Mouse (Mus musculus): ENCODE measurements around the gene Ddn.
"Not testable (repeated sequence)": the region's sequence is repeated elsewhere in the genome, so short reads cannot be mapped to it uniquely, and the experiment has no call there.

Gene Ddn

GRCm38 (mm10) chr15:98830736-98831683 lies 21.7 kb upstream of the Ddn start, which contains the start of gene Prkag1:
TSS of gene Prkag1 (minus strand) at chr15:98831521.
- DNase-seq, result peak; percentile 98

DNA sequence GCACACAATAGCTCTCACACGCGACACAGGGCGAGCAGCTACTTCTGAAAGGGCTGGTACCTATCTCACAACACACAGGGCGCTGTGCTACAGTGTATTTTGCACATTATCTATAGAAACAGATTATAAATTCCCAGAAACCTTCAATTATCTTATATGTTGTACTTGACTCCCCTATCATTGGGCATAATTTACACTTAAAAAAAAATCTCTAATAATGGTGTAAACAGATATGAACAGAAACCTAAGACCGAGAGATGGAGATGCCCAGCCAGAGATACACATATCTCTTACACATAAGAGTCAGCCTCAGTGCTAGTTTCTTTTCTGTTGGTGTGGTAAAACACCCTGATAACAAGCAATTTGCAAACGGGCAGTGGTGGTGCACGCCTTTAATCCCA lies 18.3 kb upstream of the Ddn start:
- DNase-seq, result no peak

DNA sequence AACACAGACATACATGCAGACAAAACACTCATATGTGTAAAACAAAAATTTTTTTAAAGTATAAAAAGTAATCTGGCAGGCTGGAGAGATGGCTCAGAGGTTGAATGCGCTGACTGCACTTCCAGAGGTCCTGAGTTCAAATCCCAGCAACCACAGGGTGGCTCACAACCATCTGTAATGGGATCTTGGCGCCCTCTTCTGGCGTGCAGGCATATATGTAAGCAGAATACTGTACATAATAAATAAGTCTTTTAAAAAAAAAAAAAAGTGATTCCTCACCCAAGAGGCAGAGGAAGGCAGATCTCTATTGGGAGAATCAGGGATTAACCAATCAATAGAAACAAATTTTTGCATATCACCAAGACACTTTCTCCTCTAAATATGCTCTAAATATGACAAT lies 14.1 kb upstream of the Ddn start:
- peak; percentile 38 for DNase-seq

DNA sequence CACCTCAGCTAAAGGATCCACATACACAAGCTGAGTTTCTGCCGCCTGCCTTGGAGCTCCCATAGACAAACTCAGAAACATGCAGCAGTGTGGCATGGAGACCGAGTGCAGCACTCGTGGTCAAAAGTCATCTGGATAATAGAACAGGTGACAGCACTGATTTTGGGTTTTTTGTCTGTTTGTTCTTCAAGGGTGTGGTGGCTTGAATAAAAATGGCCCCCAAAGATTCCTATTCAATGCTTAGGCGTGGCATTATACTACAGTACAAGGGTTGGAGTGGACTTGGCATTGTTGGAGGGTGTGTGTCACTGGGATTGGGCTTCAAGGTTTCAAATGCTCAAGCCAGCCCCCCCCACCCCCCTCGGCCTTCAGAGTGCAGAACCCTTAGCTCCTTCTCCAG lies 12.9 kb upstream of the Ddn start:
- DNase-seq, result no peak

GRCm38 (mm10) chr15:98821403-98821802 lies 12.1 kb upstream of the Ddn start:
- no peak for DNase-seq

DNA sequence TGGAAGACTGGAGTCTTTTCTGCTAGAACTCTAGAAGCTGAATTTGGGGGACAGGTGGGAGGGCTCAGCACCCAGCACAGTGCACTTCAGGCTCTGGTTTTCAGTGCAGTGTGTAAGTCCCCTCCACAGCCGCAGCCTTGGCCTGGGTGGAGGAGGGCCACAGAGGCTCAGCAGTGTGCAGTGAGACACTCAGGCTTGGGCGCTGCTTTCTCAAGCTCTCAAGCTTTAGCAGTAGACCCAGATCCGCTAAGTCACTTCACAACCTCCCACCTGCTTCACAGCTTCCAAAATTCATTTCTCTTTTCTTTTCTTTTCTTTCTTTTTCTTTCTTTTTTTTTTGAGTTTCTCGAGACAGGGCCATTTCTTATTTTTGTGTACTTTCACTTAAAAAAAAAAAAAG lies 11.6 kb upstream of the Ddn start:
- no peak for DNase-seq

- no peak for DNase-seq
Measured at GRCm38 (mm10) chr15:98818171-98818570, 8.9 kb upstream of the Ddn start.

GRCm38 (mm10) chr15:98812741-98813424 lies 3.6 kb upstream of the Ddn start:
- DNase-seq, result no peak

DNA sequence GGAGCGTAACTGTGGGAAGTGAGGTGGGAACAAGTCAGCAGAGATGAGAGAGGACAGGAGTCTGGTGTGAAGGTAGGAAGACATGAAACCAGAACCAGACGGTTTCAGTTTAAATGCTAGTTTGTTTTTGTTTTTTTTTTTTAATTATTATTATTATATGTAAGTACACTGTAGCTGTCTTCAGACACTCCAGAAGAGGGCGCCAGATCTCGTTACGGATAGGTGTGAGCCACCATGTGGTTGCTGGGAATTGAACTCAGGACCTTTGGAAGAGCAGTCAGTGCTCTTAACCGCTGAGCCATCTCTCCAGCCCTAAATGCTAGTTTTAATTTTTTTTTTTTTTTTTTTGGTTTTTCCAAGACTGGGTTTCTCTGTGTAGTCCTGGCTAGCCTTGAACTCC lies 922 bp upstream of the Ddn start:
- not testable (repeated sequence) for DNase-seq

GRCm38 (mm10) chr15:98808651-98809134 lies 597 bp downstream of the Ddn start:
- no peak for DNase-seq

GRCm38 (mm10) chr15:98807895-98808650 lies 1.2 kb downstream of the Ddn start:
- DNase-seq, result peak; percentile 60

GRCm38 (mm10) chr15:98806809-98807770 lies 2.2 kb downstream of the Ddn start:
- DNase-seq, result peak; percentile 54

GRCm38 (mm10) chr15:98806071-98806808 lies 3.0 kb downstream of the Ddn start:
- no peak for DNase-seq

- DNase-seq, result peak; percentile 88
Measured at GRCm38 (mm10) chr15:98805324-98806040, 3.8 kb downstream of the Ddn start.

GRCm38 (mm10) chr15:98804054-98804453 lies 5.2 kb downstream of the Ddn start:
- peak; percentile 90 for DNase-seq

- no peak for DNase-seq
Measured at GRCm38 (mm10) chr15:98802926-98803325, 6.4 kb downstream of the Ddn start.

GRCm38 (mm10) chr15:98799396-98799795 lies 9.9 kb downstream of the Ddn start:
- peak; percentile 91 for DNase-seq

- no peak for DNase-seq
Measured at GRCm38 (mm10) chr15:98798903-98799302, 10.4 kb downstream of the Ddn start.

GRCm38 (mm10) chr15:98797835-98798492 lies 11.3 kb downstream of the Ddn start:
- DNase-seq, result no peak

All from kidney, postnatal 10 days (tissue).